20 mouse cellular contexts compared by ENCODE assay signal in the genomic region with DNA sequence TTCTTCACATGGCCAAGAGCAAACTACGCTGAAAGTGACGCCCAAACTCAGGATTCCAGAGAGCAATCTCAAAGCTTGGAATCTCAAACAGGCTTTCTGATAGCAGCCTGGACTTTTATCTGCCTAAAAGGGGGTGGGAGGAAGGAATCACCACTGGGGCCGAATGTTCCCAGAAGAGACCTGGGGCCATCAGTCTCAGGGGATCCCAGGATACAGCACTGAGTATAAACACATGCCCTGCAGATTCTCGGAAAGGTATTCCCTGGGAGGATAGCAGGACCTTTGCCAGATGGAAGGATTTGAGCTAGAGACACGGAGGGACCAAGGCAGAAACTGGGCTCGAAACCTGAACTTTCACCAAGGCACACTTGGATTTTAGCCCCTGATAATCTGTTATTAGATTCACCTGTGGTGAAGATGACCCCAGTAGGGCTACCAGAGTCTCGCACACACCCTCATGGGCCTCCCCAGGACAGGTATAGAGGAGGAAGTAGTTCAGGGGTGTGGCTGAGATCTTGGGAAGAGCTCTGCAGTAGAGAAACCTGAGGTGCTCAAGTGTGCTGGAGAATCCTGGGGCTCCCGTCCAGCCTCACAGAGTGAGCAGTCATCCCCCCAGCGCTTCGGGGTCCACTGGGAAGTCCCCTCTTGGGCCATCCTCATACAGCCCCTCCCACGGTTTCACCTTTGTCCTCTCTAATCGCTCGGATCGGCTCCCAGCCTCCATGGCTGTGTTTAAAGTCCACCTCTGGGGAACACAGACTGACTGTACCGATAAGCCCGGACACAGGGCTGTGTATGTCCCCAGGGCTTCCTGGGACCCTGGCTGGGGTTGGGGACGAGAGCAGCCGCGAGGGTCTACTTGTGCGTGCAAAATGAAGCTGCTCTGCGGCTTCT. TPM values are rescaled to one million over a fixed set of nuclear protein-coding genes. Genes with fewer than 3 reads are reported as not detected.
DNase-seq lines count a peak whose midpoint lies in the region; ATAC-seq and TF ChIP-seq lines count a peak whose summit lies in the region.
"Had no signal": no experiment of that assay in that cellular context is flagged by ENCODE, and none has a peak within 500 bp of the region (broad histone marks: within the 10 kb centered on the region; RNA-seq: fewer than 3 reads in every experiment).

A gene (plus strand): TSS at position 762 of the 894 bp plus-strand sequence.

- peak; percentile 83 for TF ChIP-seq POLR2A in small intestine, adult 2 months (IDR thresholded peaks at IDR 0.05; ENCODE audit: low read depth, low read length)

- no peak for TF ChIP-seq CTCF in small intestine, adult 2 months (IDR thresholded peaks at IDR 0.05; ENCODE audit: extremely low read depth, insufficient read length, insufficient replicate concordance, low read depth, low read length)
- TF ChIP-seq CTCF in midbrain, postnatal 0 days (IDR thresholded peaks at IDR 0.05): no peak

- no peaks in the 10 kb centered on the region for H3K9me3 ChIP-seq in heart, embryonic 12.5 days (replicated peaks)
- no peaks in the 10 kb centered on the region for H3K9me3 ChIP-seq in embryonic facial prominence, embryonic 10.5 days
- no peaks in the 10 kb centered on the region for H3K9me3 ChIP-seq in midbrain, postnatal 0 days (ENCODE audit: low read length)
- H3K9me3 ChIP-seq: G1E; hindbrain, embryonic 15.5 days; midbrain, embryonic 12.5 days had no signal

- no peaks in the 10 kb centered on the region for H3K36me3 ChIP-seq in heart, embryonic 12.5 days
- no peaks in the 10 kb centered on the region for H3K36me3 ChIP-seq in embryonic facial prominence, embryonic 10.5 days (replicated peaks)
- peaks cover 3% of the 10 kb centered on the region; the same call in 1 of the 2 replicates for H3K36me3 ChIP-seq in small intestine, adult 2 months (ENCODE audit: control insufficient read depth, insufficient read depth, low read length)
- H3K36me3 ChIP-seq in midbrain, postnatal 0 days (ENCODE audit: insufficient read depth, low read length): no peaks in the 10 kb centered on the region
- H3K36me3 ChIP-seq: G1E; hindbrain, embryonic 15.5 days; kidney, embryonic 15.5 days; midbrain, embryonic 12.5 days had no signal

- H3K4me3 ChIP-seq in heart, embryonic 12.5 days: 0 out of 2 replicates have a peak within 1 kb of the TSS, but pooled peaks have one; percentile 3
- H3K4me3 ChIP-seq in embryonic facial prominence, embryonic 10.5 days: no peak within 1 kb of the TSS
- H3K4me3 ChIP-seq in small intestine, adult 2 months (ENCODE audit: low read depth, low read length): peak within 1 kb of the TSS; percentile 77
- no peak within 1 kb of the TSS for H3K4me3 ChIP-seq in midbrain, postnatal 0 days (ENCODE audit: low read depth, low read length)
- H3K4me3 ChIP-seq: hindbrain, embryonic 15.5 days; kidney, embryonic 15.5 days; midbrain, embryonic 12.5 days had no signal

- 39% methylated on average over 21 of the region's 21 CpGs for WGBS in heart, embryonic 12.5 days
- 69% methylated on average over 21 of the region's 21 CpGs for WGBS in embryonic facial prominence, embryonic 10.5 days
- WGBS in large intestine, adult 2 months: 31% methylated on average over 21 of the region's 21 CpGs
- WGBS in small intestine, adult 2 months: 32% methylated on average over 21 of the region's 21 CpGs
- 73% methylated on average over 21 of the region's 21 CpGs for WGBS in midbrain, postnatal 0 days

- 0 out of 2 replicates have a peak within 1 kb of the TSS, but pooled peaks have one; percentile 27 for H3K9ac ChIP-seq in heart, embryonic 12.5 days
- no peak within 1 kb of the TSS for H3K9ac ChIP-seq in midbrain, postnatal 0 days (replicated peaks; ENCODE audit: low read length, poor library complexity, severe bottlenecking)
- H3K9ac ChIP-seq: hindbrain, embryonic 15.5 days; kidney, embryonic 15.5 days; midbrain, embryonic 12.5 days had no signal

- H3K27ac ChIP-seq in heart, embryonic 12.5 days (ENCODE audit: poor library complexity, severe bottlenecking): 0 out of 2 replicates have a peak within 1 kb of the TSS, but pooled peaks have one; percentile 25
- H3K27ac ChIP-seq in embryonic facial prominence, embryonic 10.5 days (replicated peaks): peak within 1 kb of the TSS; percentile 31
- H3K27ac ChIP-seq in small intestine, adult 2 months (ENCODE audit: insufficient read depth, low read depth, low read length): peak within 1 kb of the TSS; percentile 89
- no peak within 1 kb of the TSS for H3K27ac ChIP-seq in midbrain, postnatal 0 days (ENCODE audit: low read depth, low read length)
- H3K27ac ChIP-seq: hindbrain, embryonic 15.5 days; kidney, embryonic 15.5 days; midbrain, embryonic 12.5 days had no signal

- no peaks in the 10 kb centered on the region for H3K27me3 ChIP-seq in heart, embryonic 12.5 days (replicated peaks)
- no peaks in the 10 kb centered on the region for H3K27me3 ChIP-seq in embryonic facial prominence, embryonic 10.5 days (replicated peaks; ENCODE audit: low read depth, poor library complexity, severe bottlenecking)
- no peaks in the 10 kb centered on the region for H3K27me3 ChIP-seq in small intestine, adult 2 months (ENCODE audit: control insufficient read depth, insufficient read depth, low read length)
- no peaks in the 10 kb centered on the region for H3K27me3 ChIP-seq in midbrain, postnatal 0 days (ENCODE audit: insufficient read depth, low read length)
- H3K27me3 ChIP-seq: hindbrain, embryonic 15.5 days; midbrain, embryonic 12.5 days had no signal

- no peak for DNase-seq in heart, postnatal 4 days
- DNase-seq in embryonic facial prominence, embryonic 10.5 days (ENCODE audit: low spot score): no peak
- DNase-seq in large intestine, adult 2 months (ENCODE audit: low read depth, low spot score): peak; percentile 33
- no peak for DNase-seq in midbrain, postnatal 0 days (ENCODE audit: low spot score)
- DNase-seq in gastrocnemius, adult 8-10 months (ENCODE audit: low spot score in 2 of 2): no peak
- DNase-seq: gastrocnemius, postnatal 10 days; lung, adult 18-20 months; lung, postnatal 4 days; thymus, postnatal 4 days had no signal

- H3K4me1 ChIP-seq in heart, embryonic 12.5 days (replicated peaks): peaks cover 20% of the 10 kb centered on the region
- H3K4me1 ChIP-seq in embryonic facial prominence, embryonic 10.5 days: peaks cover 16% of the 10 kb centered on the region
- H3K4me1 ChIP-seq in small intestine, adult 2 months (ENCODE audit: control insufficient read depth, insufficient read depth, insufficient read length, low read length): peaks cover 4% of the 10 kb centered on the region
- no peaks in the 10 kb centered on the region for H3K4me1 ChIP-seq in midbrain, postnatal 0 days (ENCODE audit: insufficient read depth, low read length)
- H3K4me1 ChIP-seq: hindbrain, embryonic 15.5 days; midbrain, embryonic 12.5 days had no signal

- ATAC-seq in heart, embryonic 12.5 days (ENCODE audit: insufficient number of reproducible peaks, low FRiP score): peak; percentile 11; the same call in 1 of the 2 replicates
- no peak for ATAC-seq in midbrain, postnatal 0 days (ENCODE audit: low FRiP score)
- ATAC-seq: forebrain, embryonic 16.5 days had no signal

- peak within 1 kb of the TSS; percentile 45 for H3K4me2 ChIP-seq in heart, embryonic 12.5 days
- H3K4me2 ChIP-seq in midbrain, postnatal 0 days (ENCODE audit: low read depth, low read length, poor library complexity, severe bottlenecking): no peak within 1 kb of the TSS
- H3K4me2 ChIP-seq: hindbrain, embryonic 15.5 days; kidney, embryonic 15.5 days; midbrain, embryonic 12.5 days had no signal

RNA-seq across cellular contexts. Expression of the gene that starts here (rescaled TPM):
- polyA plus RNA-seq in heart, embryonic 12.5 days (2016; fragmentation: Nextera tagmentation; extraction: Ambion mirVana): 0.30 and 1.4 TPM in 2 replicates
- total RNA-seq in heart, postnatal 4 days (2021): under 1 TPM; 0.25 to 0.41 TPM
- polyA plus RNA-seq in embryonic facial prominence, embryonic 10.5 days (2016; fragmentation: Nextera tagmentation; extraction: Ambion mirVana): not detected in 2 replicates
- polyA plus RNA-seq in large intestine, adult 2 months (2012; rRNA removed): 46.2 and 97.8 TPM in 2 replicates
- 31.3 and 92.7 TPM in 2 replicates for polyA plus RNA-seq in small intestine, adult 2 months (2012; rRNA removed)
- not detected in 2 replicates for total RNA-seq in midbrain, postnatal 0 days (2014; rRNA removed)
- not detected in 2 replicates for polyA plus RNA-seq in midbrain, postnatal 0 days (2015; fragmentation: Nextera tagmentation; extraction: Ambion mirVana)
- not detected for total RNA-seq in gastrocnemius, adult 8-10 months (2022)
- total RNA-seq: G1E; layer of hippocampus, postnatal 10 days; left cerebral cortex, postnatal 14 days had no signal
- polyA plus RNA-seq: C2C12; embryonic facial prominence, embryonic 14.5 days; forebrain, embryonic 16.5 days; G1E; hindbrain, embryonic 15.5 days; midbrain, embryonic 12.5 days had no signal

Comparison
In these comparisons a context has a peak if more than half of its experiments do, and no peak if none do; other contexts are left out.
1. RNA of the gene that starts here (polyA plus RNA-seq): 31.3 to 92.7 TPM in small intestine, adult 2 months and 46.2 to 97.8 TPM in large intestine, adult 2 months; 0.30 to 1.4 TPM in heart, embryonic 12.5 days, not detected in embryonic facial prominence, embryonic 10.5 days and not detected in midbrain, postnatal 0 days; every median in the first group is over 10 times any median in the second.
2. H3K4me3 ChIP-seq: peak in heart, embryonic 12.5 days (single experiment) and small intestine, adult 2 months (single experiment); none in embryonic facial prominence, embryonic 10.5 days (single experiment) and midbrain, postnatal 0 days (single experiment).